Mouse (Mus musculus): ENCODE data around the gene Rad51c. TPM values are rescaled to one million over a fixed set of nuclear protein-coding genes. Genes with fewer than 3 reads are reported as not detected.

Gene Rad51c
- total RNA-seq, 2 experiments from 2014 or later: 4.1 to 4.7 TPM

DNA sequence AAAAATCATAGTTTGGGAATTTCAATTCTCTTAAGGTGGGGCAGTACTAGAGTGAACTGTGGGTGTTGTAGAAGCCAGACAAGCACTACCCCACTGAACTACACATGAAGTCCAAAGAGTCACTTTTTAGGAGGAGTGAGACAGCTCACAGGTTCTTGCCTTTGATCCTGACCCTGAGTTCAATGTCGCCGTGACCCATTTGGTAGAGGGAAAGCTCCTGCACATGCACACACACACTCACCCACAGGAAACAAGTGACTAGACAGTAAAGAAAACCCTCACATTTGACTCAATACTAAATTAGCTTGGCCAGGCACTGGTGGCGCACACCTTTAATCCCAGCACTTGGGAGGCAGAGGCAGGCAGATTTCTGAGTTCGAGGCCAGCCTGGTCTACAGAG, 20.2 kb downstream of the Rad51c start:
- no peak for DNase-seq (ENCODE audit: low spot score in 2 of 2)

DNA sequence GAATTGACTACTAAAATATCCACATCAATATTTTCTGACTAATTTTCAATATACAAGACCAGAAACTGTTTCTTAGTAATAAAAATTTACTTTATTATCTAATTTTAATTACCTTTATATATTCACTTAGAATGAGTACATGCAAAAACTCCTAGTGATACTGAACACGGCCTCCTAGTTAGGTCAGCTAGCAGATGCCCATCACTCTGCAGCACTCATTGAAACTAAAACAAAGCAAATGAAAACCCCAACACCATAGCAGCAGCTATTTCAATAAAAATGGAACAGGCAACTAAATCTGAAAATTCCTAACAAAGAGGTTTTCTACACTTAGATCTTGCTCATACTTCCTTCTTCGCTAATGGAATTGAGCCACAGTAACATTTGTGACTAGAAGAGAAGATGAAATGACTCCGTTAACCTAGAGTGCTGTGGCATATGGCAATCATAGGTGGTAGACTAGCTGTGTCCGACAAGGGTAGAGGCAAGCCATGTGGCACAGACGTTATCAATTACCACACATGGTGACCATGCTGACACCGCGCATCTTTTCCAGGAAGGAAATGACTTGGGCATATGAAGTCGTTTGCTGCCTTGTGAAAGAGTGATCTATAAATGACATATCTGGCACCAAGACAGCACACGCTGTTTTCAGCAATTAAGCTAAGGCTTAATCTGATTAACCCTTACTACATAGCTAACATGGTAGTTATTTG, 36.7 kb downstream of the Rad51c start:
- no peak for DNase-seq (ENCODE audit: low spot score in 2 of 2)

DNA sequence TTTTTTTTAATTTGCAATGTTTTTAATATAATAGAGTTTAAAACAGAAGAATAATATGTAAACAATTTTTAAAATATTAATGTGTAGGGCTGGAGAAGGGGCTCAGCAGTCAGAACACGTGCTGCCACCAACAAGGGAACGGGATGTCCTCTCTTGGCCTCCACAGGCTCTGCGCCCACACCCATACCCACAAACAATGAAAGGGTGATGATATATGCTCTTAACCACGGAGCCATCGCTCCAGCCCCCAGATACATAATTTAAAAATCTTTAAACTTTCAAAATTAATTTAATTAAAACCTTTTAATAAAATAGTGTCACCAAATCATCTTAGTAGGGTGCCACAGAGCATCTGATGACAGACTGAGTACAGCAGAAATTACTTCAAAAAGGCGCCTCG, 37.7 kb downstream of the Rad51c start:
- no peak for DNase-seq (ENCODE audit: low spot score in 2 of 2)

DNA sequence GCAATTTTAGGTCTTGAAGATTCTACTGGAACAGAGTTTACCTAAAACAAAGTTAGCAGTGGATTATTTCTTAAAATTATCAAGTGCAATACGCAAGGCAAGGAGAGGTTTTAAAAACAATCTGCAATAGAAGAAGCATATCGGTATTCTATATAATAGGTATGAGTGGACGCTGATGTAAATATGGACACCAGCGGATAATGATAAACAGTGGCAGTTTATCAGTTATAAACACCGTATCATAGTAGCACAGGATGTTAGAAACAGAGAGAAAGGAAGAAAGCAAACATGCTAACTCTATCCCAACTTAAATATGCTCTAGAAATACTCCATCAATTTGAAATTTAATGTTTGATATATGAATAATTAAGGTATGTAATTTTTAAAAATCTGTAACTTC, 39.6 kb downstream of the Rad51c start:
- no peak for DNase-seq (ENCODE audit: low spot score in 2 of 2)

- DNase-seq (ENCODE audit: low spot score in 2 of 2): no peak
Observed at GRCm38 (mm10) chr11:87359262-87359612, 45.5 kb downstream of the Rad51c start.

DNA sequence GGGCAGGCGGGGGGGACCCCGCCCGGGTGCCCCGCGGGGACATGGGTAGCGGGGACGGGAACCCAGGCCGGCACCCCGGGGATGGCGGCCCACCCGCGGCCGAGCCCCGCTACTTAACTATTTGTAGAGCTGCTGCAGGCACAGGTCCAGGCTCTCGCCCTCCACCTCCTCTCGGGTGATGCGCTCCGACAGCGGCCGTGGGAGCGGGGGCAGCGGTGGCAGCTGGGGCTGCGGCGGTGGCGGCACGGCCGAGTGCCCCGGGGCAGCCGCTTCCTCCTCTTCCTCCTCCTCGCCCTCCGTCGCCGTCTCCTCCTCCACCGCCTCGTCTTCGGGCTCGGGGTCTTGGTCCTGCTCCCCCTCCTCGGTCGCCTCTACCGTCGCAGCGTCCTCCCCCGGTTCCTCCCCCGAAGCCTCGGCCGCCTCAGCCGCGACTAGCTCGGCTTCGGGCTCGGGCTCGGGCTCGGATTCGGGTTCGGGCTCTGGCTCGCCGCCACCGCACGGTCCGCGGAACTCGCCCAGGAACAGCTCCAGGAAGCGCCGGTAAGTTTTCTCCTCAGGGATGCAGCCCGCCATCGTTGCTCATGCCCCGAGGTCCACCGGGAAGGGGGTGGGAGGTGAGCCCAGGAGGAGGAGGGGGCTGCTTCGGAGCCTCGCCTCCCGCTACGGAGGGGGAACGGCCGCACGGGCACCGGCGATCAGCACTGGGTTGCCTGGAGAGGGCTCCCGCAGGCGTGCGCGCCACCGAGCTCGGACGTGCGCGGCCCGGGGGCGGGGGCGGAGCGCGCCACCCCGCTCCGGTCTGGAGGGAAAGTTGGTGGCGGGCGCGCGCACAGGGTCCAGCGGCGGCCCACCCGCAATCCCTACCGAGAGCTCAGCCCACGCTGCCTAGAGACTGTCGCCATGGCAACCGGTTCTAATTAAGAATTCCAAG, 46.2 kb downstream of the Rad51c start, which contains the start of gene Ppm1e:
TSS of gene Ppm1e (minus strand) at position 693 of the 931 bp plus-strand sequence.
- DNase-seq (ENCODE audit: low spot score in 2 of 2): peak; percentile 87 to 93

- peak; percentile 28 to 41 for DNase-seq (ENCODE audit: low spot score in 2 of 2)
Observed at GRCm38 (mm10) chr11:87357317-87358300, 47.1 kb downstream of the Rad51c start.

DNA sequence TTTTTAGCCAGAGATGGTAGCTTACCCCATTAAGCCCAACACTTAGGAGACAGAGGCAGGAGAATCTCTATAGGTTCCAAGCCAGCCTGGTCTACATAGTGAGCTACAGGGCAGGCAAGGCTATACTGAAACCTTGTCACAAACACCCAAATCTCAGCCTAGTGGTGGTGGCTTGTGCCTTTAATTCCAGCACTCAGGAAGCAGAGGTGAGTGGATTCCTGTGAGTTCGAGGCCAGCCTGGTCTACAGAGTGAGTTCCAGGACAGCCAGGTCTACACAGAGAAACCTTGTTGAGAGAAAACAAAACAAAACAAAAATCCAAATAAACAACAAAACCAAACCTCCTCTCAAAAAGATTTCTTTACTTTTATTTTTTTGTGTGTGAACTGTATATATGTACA, 49.9 kb downstream of the Rad51c start:
- DNase-seq (ENCODE audit: low spot score in 2 of 2): no peak

- no peak for DNase-seq (ENCODE audit: low spot score in 2 of 2)
Observed at GRCm38 (mm10) chr11:87353646-87354170, 51.0 kb downstream of the Rad51c start.

Other genes with a start within 250 kb of the Rad51c start
- gene Ppm1e, start 45.9 kb downstream of the Rad51c start, total RNA-seq (2021): 100 to 1,000 TPM; 251 to 257 TPM
- under 1 TPM; 0.22 to 0.48 TPM for gene Tex14, start 111 bp upstream of the Rad51c start, total RNA-seq (2021)
- gene Gm11492, start 161.7 kb upstream of the Rad51c start, total RNA-seq (2021): not detected
- 10 to 100 TPM; 45.5 to 50.6 TPM for gene Sept4, start 163.9 kb upstream of the Rad51c start, total RNA-seq (2021)
- gene Mtmr4, start 187.2 kb upstream of the Rad51c start, total RNA-seq (2021): 10 to 100 TPM; 82.7 to 84.6 TPM
- under 1 TPM; 0.51 to 0.87 TPM for gene Hsf5, start 212.2 kb upstream of the Rad51c start, total RNA-seq (2021)

Measured in layer of hippocampus, postnatal 10 days (tissue).